Mouse (Mus musculus): Measurements from ENCODE around the gene Akt1s1.

The Akt1s1 gene

DNA sequence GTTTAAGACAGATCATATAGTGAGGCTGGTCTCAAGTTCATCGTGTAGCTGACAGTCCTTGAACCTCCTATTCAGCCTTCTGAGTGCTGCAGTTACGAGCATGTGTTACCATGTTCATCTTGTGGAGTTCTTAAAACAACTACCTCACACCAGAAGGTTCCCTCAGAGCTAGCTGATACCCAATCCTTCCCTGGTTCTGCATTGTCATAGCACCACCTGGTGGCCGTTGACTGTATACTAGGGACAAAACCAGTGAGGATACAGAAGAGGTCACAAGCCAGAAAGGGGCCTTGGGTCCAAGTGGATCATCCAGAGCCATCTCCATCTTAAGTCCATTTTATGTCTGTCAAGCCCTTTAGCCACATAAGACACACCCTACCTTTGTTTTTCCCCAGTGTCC lies 23.9 kb upstream of the Akt1s1 start:
- DNase-seq (ENCODE audit: low read depth, low spot score) = peak; percentile 76

- DNase-seq (ENCODE audit: low read depth, low spot score) = no peak
Measured at GRCm38 (mm10) chr7:44826771-44827170, 22.0 kb upstream of the Akt1s1 start.

- DNase-seq (ENCODE audit: low read depth, low spot score) = no peak
Measured at GRCm38 (mm10) chr7:44828706-44829105, 20.1 kb upstream of the Akt1s1 start.

DNA sequence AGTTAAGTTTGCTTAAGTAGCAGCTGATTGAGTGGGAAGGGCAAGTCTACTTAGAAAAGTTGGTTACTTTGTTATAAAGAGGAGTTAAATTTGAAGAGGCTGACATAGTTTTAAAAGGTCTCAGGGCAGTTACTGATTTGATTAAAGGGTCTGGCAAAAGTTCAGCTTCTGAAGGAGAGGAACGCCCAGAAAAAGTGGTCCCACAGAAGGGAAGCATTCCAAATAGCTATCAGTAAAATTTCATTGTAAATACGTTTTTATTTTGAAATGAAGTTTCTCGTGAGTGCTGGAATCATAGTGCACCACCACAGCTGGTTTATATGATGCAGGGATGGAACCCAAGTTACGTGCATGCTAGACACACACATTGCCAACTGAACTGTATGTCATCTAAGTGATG lies 16.0 kb upstream of the Akt1s1 start:
- no peak for DNase-seq (ENCODE audit: low read depth, low spot score)

- no peak for DNase-seq (ENCODE audit: low read depth, low spot score)
Measured at GRCm38 (mm10) chr7:44835373-44836015, 13.3 kb upstream of the Akt1s1 start.

DNA sequence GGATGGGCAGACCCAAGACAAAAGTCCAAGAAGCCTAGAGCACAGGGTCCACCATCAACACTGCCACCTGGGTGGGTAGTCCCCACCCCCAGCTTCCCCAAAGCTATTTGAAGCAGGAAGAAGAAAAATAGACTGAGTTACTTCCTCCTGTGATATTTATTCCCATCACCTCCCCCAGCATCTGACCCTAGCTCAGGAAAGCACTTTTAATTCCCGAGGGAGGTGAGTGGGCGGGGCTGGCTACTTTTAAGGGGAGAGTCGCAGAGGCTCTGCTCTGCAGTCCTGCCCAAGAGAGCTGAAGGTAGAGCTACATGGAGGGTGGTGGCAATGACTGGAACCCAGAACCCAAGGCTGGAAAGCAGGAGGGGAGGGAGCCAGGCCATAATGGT lies 12.8 kb upstream of the Akt1s1 start:
- DNase-seq (ENCODE audit: low read depth, low spot score) = no peak

DNA sequence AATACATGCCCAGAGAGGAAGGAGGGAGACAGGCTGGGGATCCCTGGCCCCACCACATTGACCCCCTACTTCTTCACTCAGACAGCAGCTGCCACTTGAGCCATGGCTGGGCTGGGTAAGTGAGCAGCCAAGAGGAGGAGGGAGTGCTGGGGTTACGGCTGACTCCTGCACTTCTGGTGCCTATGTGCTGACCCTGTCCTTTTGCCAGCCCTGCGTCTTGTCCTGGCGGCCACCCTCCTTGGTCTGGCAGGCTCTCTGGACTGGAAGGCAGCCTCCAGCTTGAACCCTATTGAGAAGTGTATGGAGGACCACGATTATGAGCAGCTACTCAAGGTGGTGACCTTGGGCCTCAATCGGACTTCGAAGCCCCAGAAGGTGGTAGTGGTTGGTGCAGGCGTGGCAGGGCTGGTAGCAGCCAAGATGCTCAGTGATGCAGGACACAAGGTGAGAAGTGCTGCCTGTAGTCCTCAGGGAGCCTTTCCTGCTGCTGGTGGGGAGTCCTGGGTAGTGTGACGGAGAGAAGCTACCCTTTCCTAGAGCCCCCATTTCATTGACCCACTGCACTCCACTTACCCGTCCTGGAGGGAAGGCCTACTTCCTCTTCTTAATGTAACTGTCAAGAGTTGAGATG lies 12.3 kb upstream of the Akt1s1 start:
- no peak for DNase-seq (ENCODE audit: low read depth, low spot score)

DNA sequence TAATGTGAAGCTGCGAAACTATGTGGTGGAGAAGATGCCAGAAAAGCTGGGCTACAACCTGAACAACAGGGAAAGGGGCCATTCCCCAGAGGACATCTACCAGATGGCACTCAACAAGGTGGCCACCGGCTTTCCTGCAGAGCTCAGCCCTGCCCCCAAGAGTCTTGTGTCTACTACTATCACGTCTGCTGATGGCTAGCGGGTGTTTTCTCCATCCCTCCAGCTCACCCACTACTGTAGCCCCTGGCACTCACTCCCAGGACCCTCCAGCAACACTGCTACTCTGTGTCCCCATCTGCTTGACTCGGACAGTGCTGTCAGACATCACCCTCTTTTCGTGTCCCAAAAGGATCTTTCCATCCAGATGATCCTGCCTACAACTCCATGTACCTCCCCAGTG lies 10.7 kb upstream of the Akt1s1 start:
- DNase-seq (ENCODE audit: low read depth, low spot score) = no peak

DNA sequence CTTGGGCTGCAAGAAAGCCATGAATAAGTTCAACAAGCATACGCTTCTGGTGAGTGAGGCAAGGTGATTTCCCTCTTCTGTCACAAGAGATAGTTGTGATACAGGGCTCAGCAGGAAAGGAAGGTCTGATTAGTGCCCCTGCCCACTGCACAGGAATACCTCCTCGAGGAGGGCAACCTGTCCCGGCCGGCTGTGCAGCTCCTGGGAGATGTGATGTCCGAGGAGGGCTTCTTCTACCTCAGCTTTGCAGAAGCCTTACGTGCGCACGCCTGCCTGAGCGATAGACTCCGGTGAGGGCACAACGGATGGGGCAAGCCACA lies 9.7 kb upstream of the Akt1s1 start:
- no peak for DNase-seq (ENCODE audit: low read depth, low spot score)

- DNase-seq (ENCODE audit: low read depth, low spot score) = peak; percentile 24
Measured at GRCm38 (mm10) chr7:44839491-44840191, 9.2 kb upstream of the Akt1s1 start.

- no peak for DNase-seq (ENCODE audit: low read depth, low spot score)
Measured at GRCm38 (mm10) chr7:44840426-44840825, 8.4 kb upstream of the Akt1s1 start.

GRCm38 (mm10) chr7:44841825-44842463 lies 6.8 kb upstream of the Akt1s1 start:
- DNase-seq (ENCODE audit: low read depth, low spot score) = no peak

DNA sequence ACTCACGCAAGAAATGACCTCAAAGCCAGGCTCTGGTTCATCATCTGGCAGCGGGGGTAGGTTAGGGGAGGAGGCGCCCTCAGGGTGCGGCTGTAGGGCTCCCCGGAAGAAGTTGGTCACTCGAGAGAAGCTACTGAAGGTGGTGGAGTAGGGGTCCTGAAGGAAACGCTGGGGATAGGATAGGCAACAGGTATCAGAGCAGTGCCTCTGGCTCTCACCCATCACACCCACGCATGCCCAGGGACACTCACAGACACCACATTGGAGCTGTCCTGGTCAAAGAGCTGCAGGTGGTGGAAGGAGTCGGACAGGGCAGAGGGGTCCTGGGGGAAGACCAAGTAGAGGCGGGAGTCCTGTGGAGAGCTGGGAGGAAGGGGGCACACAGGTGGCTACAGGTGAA lies 3.8 kb upstream of the Akt1s1 start:
- no peak for DNase-seq (ENCODE audit: low read depth, low spot score)

DNA sequence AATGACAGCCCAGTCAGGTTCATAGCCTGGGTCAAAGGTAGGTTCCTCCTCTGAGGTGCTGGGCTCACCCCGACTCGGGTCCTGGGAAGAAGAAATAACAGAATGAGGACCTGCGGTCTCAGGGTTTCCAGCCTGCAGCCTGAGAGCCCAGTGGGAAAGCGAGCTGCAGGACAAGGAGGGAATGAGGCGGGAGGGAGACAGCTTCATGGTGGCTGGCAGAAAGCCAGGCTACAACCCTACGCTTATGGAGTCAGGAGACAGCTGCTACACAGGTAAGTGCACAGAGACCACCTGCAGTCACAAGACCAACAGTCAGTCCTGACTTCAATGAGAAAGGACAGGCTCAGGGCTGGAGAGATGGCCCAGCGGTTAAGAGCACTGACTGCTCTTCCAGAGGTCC lies 2.0 kb upstream of the Akt1s1 start:
- DNase-seq (ENCODE audit: low read depth, low spot score) = no peak

- no peak for DNase-seq (ENCODE audit: low read depth, low spot score)
Measured at GRCm38 (mm10) chr7:44847772-44848171, 1.0 kb upstream of the Akt1s1 start.

GRCm38 (mm10) chr7:44849416-44850111 lies 773 bp downstream of the Akt1s1 start:
- DNase-seq (ENCODE audit: low read depth, low spot score) = peak; percentile 93

- DNase-seq (ENCODE audit: low read depth, low spot score) = peak; percentile 74
Measured at GRCm38 (mm10) chr7:44850146-44850545, 1.4 kb downstream of the Akt1s1 start.

GRCm38 (mm10) chr7:44850789-44851624 lies 2.2 kb downstream of the Akt1s1 start:
- no peak for DNase-seq (ENCODE audit: low read depth, low spot score)

GRCm38 (mm10) chr7:44851625-44852234 lies 2.9 kb downstream of the Akt1s1 start:
- no peak for DNase-seq (ENCODE audit: low read depth, low spot score)

DNA sequence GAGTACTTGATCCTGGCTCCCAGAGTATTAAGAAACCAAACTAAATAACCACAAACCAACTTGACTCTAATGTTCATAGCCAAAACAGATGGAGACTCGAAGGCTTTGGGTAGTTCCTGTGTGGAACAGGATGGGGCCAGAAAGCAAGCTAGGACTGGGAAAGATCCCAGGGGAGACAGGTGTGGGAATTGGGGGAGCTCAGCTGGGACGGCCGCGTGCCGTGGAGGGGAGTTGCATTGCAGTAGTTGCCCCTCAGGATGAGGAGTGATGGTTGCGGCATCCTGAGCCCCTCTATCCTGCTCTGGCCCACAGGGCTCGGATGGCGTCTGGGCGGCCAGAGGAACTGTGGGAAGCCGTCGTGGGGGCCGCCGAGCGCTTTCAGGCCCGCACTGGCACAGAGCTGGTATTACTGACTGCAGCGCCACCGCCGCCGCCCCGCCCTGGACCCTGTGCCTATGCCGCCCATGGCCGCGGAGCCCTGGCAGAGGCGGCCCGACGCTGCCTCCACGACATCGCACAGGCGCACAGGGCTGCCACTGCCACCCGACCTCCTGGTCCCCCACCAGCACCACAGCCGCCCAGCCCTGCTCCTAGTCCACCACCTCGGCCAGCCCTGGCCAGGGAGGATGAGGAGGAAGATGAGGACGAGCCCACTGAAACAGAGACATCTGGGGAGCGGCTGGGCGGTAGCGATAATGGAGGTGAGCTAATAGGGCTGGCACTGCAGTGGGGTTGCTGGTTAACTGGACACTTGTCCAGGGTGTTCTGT lies 3.7 kb downstream of the Akt1s1 start:
- DNase-seq (ENCODE audit: low read depth, low spot score) = no peak

All from ES-CJ7 (cell line).